Mouse (Mus musculus) liver, adult (tissue): ENCODE measurements around the gene Dnah14.

ENCODE experiments used
- GATA4 ChIP-seq: IDR thresholded peaks from 2 replicates; pipeline ENCODE4 v1.6.1; 2014; ENCODE audit warnings: mild to moderate bottlenecking, low read length; ENCODE audit not compliant: insufficient replicate concordance

Gene Dnah14

GRCm38 (mm10) chr1:181647467-181647866, 71.1 kb downstream of the Dnah14 start:
- no peak for TF ChIP-seq GATA4

GRCm38 (mm10) chr1:181653481-181653880, 77.1 kb downstream of the Dnah14 start:
- no peak for TF ChIP-seq GATA4

GRCm38 (mm10) chr1:181656421-181656820, 80.1 kb downstream of the Dnah14 start:
- no peak for TF ChIP-seq GATA4

GRCm38 (mm10) chr1:181666801-181667200, 90.4 kb downstream of the Dnah14 start:
- no peak for TF ChIP-seq GATA4

DNA sequence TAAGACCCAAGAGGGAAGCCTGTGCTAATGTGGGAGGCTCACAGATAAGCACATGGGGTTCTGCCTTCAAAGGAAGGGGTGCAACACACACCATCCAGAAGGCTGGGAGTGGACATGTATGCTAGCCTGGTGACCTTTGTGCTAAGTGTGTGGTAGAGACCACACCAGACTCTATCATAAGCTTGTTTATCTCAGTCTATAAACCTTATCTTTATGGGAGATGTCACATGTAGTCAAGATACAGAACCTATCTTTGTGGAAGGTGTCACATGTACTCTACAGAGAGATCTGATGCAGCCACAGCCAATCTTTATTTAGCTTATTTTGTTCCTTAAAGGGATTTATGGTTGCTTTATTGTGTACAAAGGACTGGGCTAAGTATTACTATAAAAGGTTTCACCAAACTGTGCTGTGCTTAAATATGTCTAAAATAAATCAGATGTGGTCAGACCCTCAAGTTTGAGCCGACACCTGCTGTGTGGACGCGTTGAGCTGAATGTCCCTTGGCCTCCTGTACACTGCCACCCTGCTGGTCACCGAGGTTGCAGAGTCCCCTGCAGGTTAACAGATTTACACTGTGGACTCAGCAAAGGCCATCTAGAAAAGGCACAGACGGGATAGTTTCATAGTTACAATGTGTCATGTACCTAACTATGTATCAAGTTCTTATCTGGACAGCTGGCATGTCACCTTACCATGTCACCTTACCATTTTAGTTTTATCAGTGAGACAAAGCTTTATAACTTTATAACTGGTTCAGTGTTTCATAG, 118.6 kb downstream of the Dnah14 start:
- TF ChIP-seq GATA4, result no peak

GRCm38 (mm10) chr1:181728707-181729106, 152.3 kb downstream of the Dnah14 start:
- TF ChIP-seq GATA4, result no peak

DNA sequence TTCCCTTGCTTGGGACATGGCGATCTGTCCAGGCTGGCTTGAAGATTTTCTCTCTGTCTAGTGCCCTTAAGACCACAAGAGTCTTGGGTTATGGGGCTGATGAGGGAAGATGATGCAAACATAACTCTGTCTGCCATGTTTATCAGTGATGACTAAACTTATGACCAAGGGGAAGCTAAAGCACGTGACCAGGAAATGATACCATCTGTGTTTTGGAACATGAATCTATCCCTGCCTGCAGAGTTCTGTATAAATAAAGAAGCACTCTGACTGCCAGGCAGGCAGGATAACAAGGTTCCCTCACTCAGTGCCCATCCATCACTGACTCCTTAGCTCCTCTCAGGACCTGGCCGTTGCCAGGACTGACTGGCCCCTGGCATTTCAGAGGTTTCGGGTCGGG, 157.2 kb downstream of the Dnah14 start:
- TF ChIP-seq GATA4, result no peak

GRCm38 (mm10) chr1:181740259-181740658, 163.9 kb downstream of the Dnah14 start:
- no peak for TF ChIP-seq GATA4

GRCm38 (mm10) chr1:181742251-181742885, 166.0 kb downstream of the Dnah14 start:
- TF ChIP-seq GATA4, result no peak

DNA sequence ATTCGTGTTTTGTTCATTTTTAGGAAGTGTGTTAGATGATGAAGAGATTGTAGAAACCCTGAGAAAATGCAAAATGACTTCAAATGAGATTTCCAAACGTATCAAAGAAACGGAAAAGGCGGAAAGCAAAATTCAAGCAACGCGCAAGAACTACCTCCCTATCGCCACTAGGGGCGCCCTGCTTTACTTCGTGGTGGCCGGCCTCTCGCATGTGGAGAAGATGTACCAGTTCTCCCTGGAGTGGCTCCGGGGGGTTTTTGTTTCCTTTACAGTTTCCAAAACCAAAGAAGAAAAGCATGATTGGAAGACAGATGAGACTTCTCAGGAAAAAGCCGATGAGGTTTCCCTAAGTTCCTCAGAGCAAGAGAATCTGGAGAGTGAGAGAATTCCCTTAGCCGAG, 193.0 kb downstream of the Dnah14 start:
- TF ChIP-seq GATA4, result no peak

GRCm38 (mm10) chr1:181771871-181772270, 195.5 kb downstream of the Dnah14 start:
- no peak for TF ChIP-seq GATA4

GRCm38 (mm10) chr1:181776541-181776940, 200.2 kb downstream of the Dnah14 start:
- no peak for TF ChIP-seq GATA4

GRCm38 (mm10) chr1:181789952-181790351, 213.6 kb downstream of the Dnah14 start:
- no peak for TF ChIP-seq GATA4

- no peak for TF ChIP-seq GATA4
Observed at GRCm38 (mm10) chr1:181793541-181793940, 217.2 kb downstream of the Dnah14 start.

DNA sequence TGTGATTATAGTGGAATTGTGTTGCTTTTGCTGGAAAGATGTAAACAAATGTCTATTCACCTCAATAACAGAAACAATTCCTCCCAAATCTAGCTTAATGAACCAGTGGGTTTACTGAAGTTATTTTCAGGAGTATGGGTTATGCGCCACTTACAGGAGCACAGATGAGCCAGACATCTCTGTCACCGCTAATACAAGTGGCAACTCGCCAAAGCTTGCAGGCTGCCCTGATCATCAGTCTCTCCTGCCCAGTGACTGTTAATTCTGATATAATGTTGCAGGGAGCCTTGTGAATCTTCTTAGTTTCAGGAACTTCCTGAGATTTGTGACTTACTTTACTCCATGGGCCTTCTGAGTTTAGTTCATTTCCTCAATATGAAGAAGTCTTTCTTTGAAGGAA, 223.6 kb downstream of the Dnah14 start:
- TF ChIP-seq GATA4, result no peak

- no peak for TF ChIP-seq GATA4
Observed at GRCm38 (mm10) chr1:181800667-181801066, 224.3 kb downstream of the Dnah14 start.

- TF ChIP-seq GATA4, result no peak
Observed at GRCm38 (mm10) chr1:181811481-181812223, 235.3 kb downstream of the Dnah14 start.

GRCm38 (mm10) chr1:181826716-181827115, 250.4 kb downstream of the Dnah14 start:
- TF ChIP-seq GATA4, result no peak
